Mouse (Mus musculus) cortical plate, adult 2 months (tissue): ENCODE results near the gene Dimt1.

ENCODE experiments used
- CTCF ChIP-seq: fragments of 200-500 bp; IDR thresholded peaks from 2 replicates; pipeline ENCODE4 v1.5.1; 2011; ENCODE audit warnings: mild to moderate bottlenecking, control low read depth, low read length; ENCODE audit not compliant: insufficient read depth; ENCODE audit errors: extremely low read depth
- POLR2A ChIP-seq: fragments of 200-500 bp; IDR thresholded peaks from 2 replicates; pipeline ENCODE4 v1.6.1; 2011; ENCODE audit warnings: mild to moderate bottlenecking, low read length, control low read depth; ENCODE audit not compliant: insufficient read depth; ENCODE audit errors: extremely low read depth

DNA sequence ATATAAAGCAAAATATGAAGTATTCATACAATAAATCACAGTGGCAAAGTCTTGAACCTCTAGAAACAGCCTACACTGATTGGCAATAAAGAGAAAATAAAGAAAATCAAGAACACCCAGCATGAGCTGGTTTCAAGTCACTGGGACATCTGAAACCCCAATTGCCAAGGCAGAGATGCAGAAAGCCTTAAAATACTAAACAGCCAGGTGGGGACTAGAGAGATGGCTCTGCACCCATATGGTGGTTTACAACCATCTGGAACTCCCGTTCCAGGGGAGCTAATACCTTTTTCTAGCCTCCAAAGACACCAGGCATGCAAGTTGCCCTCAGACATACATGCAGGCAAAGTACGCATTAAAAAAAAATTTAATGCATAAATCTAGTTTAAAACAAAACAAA is 51.1 kb downstream of the Dimt1 start:
- TF ChIP-seq POLR2A, result no peak
- TF ChIP-seq CTCF, result no peak
